Mouse (Mus musculus) intestine, embryonic 16.5 days (tissue): ENCODE results near the gene Inip. TPM values are rescaled to one million over a fixed set of nuclear protein-coding genes. Genes with fewer than 3 reads are reported as not detected.
A peak's percentile ranks its signal among the peaks of the same experiment; 100 is the strongest.

Experiments
- ATAC-seq: fragments of 200-750 bp; cut with Nextera tagmentation; 2 replicates; pipeline ENCODE4 v1.8.0; 2017; ENCODE audit warnings: moderate TSS enrichment, moderate library complexity
- H3K27ac ChIP-seq: fragments of 300-500 bp; sonication (generic); 2 replicates; pipeline ENCODE4 v1.5.1; 2014; ENCODE audit warnings: mild to moderate bottlenecking, low read length
- H3K27me3 ChIP-seq: fragments of 300-500 bp; sonication (generic); replicated peaks from 2 replicates; pipeline ENCODE4 v1.6.1; 2014; ENCODE audit warnings: low read length, control low read depth, mixed read lengths; ENCODE audit not compliant: control insufficient read depth, insufficient read depth
- H3K36me3 ChIP-seq: fragments of 300-500 bp; sonication (generic); 2 replicates; pipeline ENCODE4 v1.6.1; 2014; ENCODE audit warnings: low read length, control low read depth; ENCODE audit not compliant: control insufficient read depth, insufficient read depth
- H3K4me1 ChIP-seq: fragments of 300-500 bp; sonication (generic); 2 replicates; pipeline ENCODE4 v1.6.1; 2014; ENCODE audit warnings: low read length, control low read depth, mixed read lengths; ENCODE audit not compliant: control insufficient read depth, insufficient read depth
- H3K4me2 ChIP-seq: fragments of 300-500 bp; sonication (generic); 2 replicates; pipeline ENCODE4 v1.6.1; 2014; ENCODE audit warnings: low read depth, low read length, control low read depth
- H3K4me3 ChIP-seq: fragments of 300-500 bp; sonication (generic); 2 replicates; pipeline ENCODE4 v1.5.1; 2014; ENCODE audit warnings: mild to moderate bottlenecking, low read length
- H3K9ac ChIP-seq: fragments of 300-500 bp; sonication (generic); 2 replicates; pipeline ENCODE4 v1.6.1; 2014; ENCODE audit warnings: low read depth, low read length
- H3K9me3 ChIP-seq: fragments of 300-500 bp; sonication (generic); 2 replicates; pipeline ENCODE4 v1.6.1; 2016; ENCODE audit warnings: low read length, control low read depth; ENCODE audit not compliant: control insufficient read depth
- WGBS: fragments of 180-500 bp; shearing (Covaris S2); extraction: QIAGEN DNeasy Blood & Tissue Kit; methylation state at CpG from one replicate; pipeline ENCODE4 v1.1.7; 2014; 5-methylcytosine and 5-hydroxymethylcytosine counted together
- polyA plus RNA-seq: library from polyadenylated mRNA; unstranded; fragments of >200 nt; fragmentation: Nextera tagmentation; extraction: Ambion mirVana; gene quantifications from 2 replicates; pipeline ENCODE4 v1.2.1, GENCODE M21; 2015

The Inip gene
- polyA plus RNA-seq, 1 experiment from 2014 or later: 37.6 TPM

DNA sequence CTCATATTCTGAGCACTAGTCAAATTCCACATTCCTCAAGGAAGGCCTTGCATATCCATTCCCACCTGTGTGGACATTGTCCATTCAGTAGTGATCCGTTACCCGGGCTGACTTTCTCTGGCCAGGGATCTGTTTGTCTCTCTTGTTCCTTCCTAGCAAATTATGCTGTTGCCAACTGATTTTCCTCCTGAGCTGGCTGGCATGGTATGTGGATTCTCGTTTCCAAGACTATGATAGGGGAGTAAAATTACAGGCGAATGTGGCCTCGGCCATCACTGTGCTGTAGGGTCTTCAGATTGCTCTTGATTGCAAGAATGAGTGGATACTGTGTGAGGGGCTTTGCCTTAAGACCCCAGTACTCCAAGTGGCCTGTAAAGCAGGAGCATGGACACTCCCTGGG is 25.0 kb upstream of the Inip start:
- ATAC-seq: no peak
- Histone ChIP-seq H3K4me3 (no peak overlapping the region), H3K27me3 (no peaks in the 10 kb centered on the region), H3K9me3 (no peaks in the 10 kb centered on the region), H3K4me2 (no peak overlapping the region), H3K36me3 (no peaks in the 10 kb centered on the region), H3K9ac (no peak overlapping the region), H3K27ac (no peak overlapping the region), H3K4me1 (peaks cover 3% of the 10 kb centered on the region; the same call in 1 of the 2 replicates)
- 89% methylated on average over 5 of the region's 5 CpGs for WGBS

GRCm38 (mm10) chr4:59825634-59826033 is 24.2 kb upstream of the Inip start:
- Histone ChIP-seq H3K27me3 (no peaks in the 10 kb centered on the region), H3K4me1 (peaks cover 3% of the 10 kb centered on the region; the same call in 1 of the 2 replicates), H3K9ac (no peak overlapping the region), H3K4me3 (no peak overlapping the region), H3K27ac (no peak overlapping the region), H3K36me3 (no peaks in the 10 kb centered on the region), H3K9me3 (no peaks in the 10 kb centered on the region), H3K4me2 (no peak overlapping the region)
- 84% methylated on average over 6 of the region's 6 CpGs for WGBS
- no peak for ATAC-seq

DNA sequence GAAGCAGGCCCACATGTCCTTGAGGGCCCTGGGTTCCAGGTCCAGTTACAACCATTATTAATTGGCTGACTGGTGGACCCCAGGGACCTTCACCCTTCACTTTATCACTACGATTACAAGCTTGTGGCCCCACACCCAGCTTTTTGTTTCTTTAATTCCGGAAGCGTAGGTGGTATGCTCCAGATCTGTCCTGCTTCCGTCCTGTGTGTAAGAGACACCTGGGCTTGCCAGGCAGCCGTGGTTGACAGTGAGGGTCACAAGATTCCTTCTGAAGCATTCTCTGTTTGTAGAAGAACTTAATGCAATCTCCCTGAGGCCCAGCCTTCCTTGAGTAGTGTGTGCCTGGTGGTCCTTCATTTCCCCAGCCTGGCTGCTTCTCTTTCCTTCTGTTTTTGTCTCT is 23.5 kb upstream of the Inip start:
- 88% methylated on average over 5 of the region's 5 CpGs for WGBS
- no peak for ATAC-seq
- no peak overlapping the region for H3K27ac ChIP-seq

GRCm38 (mm10) chr4:59823470-59823869 is 22.1 kb upstream of the Inip start:
- Histone ChIP-seq H3K27me3 (no peaks in the 10 kb centered on the region), H3K9me3 (no peaks in the 10 kb centered on the region), H3K36me3 (no peaks in the 10 kb centered on the region), H3K4me3 (no peak overlapping the region), H3K27ac (no peak overlapping the region), H3K9ac (no peak overlapping the region), H3K4me2 (no peak overlapping the region), H3K4me1 (peaks cover 3% of the 10 kb centered on the region; the same call in 1 of the 2 replicates)
- 53% methylated on average over 7 of the region's 7 CpGs for WGBS
- peak; percentile 64 for ATAC-seq

More for the DNA sequence above, 23.5 kb upstream of the Inip start:
- H3K4me2 ChIP-seq: no peak overlapping the region
- no peaks in the 10 kb centered on the region for H3K27me3 ChIP-seq
- peaks cover 3% of the 10 kb centered on the region; the same call in 1 of the 2 replicates for H3K4me1 ChIP-seq
- H3K36me3 ChIP-seq: no peaks in the 10 kb centered on the region
- H3K9me3 ChIP-seq: no peaks in the 10 kb centered on the region
- H3K4me3 ChIP-seq: no peak overlapping the region
- H3K9ac ChIP-seq: no peak overlapping the region

DNA sequence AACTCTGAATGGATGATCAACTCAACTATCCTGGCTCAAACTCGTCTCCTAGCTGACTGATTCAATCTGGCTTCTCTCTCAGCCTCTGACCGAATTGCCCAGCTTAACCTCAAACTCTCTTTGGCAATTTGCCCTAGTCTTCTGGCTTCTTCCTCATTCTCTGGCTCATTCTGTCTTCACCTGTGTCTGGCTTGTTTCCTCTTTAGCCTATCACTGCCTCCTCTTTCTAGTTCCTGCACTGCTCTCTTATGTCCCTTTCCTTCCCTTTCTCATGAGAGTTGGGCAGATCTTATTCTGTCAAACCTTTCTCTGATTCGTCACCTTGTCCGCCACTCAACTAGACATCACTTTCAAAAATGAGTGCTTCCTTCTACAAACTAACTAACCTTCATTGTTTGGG is 20.7 kb upstream of the Inip start:
- no peak overlapping the region for H3K4me3 ChIP-seq
- WGBS: 69% methylated on average over 4 of the region's 4 CpGs
- no peak overlapping the region for H3K4me2 ChIP-seq
- H3K4me1 ChIP-seq: peaks cover 3% of the 10 kb centered on the region; the same call in 1 of the 2 replicates
- no peak overlapping the region for H3K9ac ChIP-seq
- no peaks in the 10 kb centered on the region for H3K36me3 ChIP-seq
- no peak overlapping the region for H3K27ac ChIP-seq
- no peak for ATAC-seq
- no peaks in the 10 kb centered on the region for H3K27me3 ChIP-seq
- H3K9me3 ChIP-seq: no peaks in the 10 kb centered on the region

GRCm38 (mm10) chr4:59821516-59821915 is 20.1 kb upstream of the Inip start:
- ATAC-seq: no peak
- H3K27ac ChIP-seq: no peak overlapping the region
- no peak overlapping the region for H3K4me2 ChIP-seq
- no peaks in the 10 kb centered on the region for H3K36me3 ChIP-seq
- H3K27me3 ChIP-seq: no peaks in the 10 kb centered on the region
- 97% methylated on average over 1 of the region's 1 CpGs for WGBS
- no peak overlapping the region for H3K9ac ChIP-seq
- peaks cover 3% of the 10 kb centered on the region; the same call in 1 of the 2 replicates for H3K4me1 ChIP-seq
- no peaks in the 10 kb centered on the region for H3K9me3 ChIP-seq
- no peak overlapping the region for H3K4me3 ChIP-seq

DNA sequence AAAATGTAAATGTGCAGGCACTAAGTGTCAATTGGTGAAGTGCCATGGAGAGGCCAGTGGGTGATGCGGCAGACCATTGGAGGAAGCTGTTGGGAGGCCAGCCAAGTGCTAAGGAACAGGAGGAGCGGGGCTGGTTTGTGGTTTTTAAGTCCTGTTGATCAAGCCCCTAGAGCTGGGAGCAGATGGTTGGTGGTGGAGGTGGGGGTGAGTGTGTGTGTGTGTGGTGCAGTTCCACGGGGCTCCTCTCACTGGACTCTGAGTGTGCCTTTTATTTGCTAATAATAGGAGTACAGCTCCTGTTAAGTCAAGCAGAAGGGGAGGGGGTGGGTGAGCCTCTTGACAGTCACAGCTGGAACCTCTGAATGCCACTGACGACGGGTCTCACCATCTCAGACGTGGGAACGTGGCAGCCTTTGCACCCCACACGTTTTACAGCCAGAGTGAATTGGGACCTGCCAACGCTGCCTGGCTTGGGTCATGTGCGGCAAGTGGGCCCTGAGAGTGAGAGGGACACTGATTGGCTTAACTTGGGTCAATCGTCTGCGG is 18.2 kb upstream of the Inip start:
- H3K36me3 ChIP-seq: no peaks in the 10 kb centered on the region
- no peak for ATAC-seq
- H3K4me3 ChIP-seq: no peak overlapping the region
- no peak overlapping the region for H3K4me2 ChIP-seq
- peaks cover 5% of the 10 kb centered on the region; the same call in 1 of the 2 replicates for H3K4me1 ChIP-seq
- no peak overlapping the region for H3K27ac ChIP-seq
- H3K27me3 ChIP-seq: no peaks in the 10 kb centered on the region
- H3K9ac ChIP-seq: no peak overlapping the region
- 61% methylated on average over 12 of the region's 12 CpGs for WGBS
- no peaks in the 10 kb centered on the region for H3K9me3 ChIP-seq

- Histone ChIP-seq H3K27me3 (no peaks in the 10 kb centered on the region), H3K4me3 (no peak overlapping the region), H3K4me2 (no peak overlapping the region), H3K9me3 (no peaks in the 10 kb centered on the region), H3K36me3 (no peaks in the 10 kb centered on the region), H3K27ac (no peak overlapping the region), H3K4me1 (peaks cover 5% of the 10 kb centered on the region; the same call in 1 of the 2 replicates), H3K9ac (no peak overlapping the region)
- ATAC-seq: no peak
- 68% methylated on average over 7 of the region's 7 CpGs for WGBS
Measured at GRCm38 (mm10) chr4:59819054-59819472, 17.7 kb upstream of the Inip start.

DNA sequence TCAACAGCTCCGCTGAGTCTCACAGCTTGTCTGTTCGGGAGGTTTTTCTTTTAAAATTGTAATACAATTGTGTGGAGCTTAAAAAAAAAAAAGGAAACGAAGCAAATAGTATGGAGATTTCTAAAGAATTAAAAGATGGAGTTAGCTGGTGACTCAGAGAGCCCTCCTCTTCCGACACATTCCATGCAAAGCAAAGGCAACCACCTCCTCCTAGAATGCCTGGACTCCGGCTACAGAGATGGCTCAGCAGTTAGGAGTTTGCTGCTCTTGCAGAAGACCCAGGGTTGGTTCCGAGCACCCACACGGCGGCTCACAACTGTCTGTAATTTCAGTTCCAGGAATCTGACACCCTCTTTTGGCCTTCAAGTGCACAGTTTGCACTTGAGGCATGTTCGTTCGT is 17.1 kb upstream of the Inip start:
- no peak overlapping the region for H3K27ac ChIP-seq
- no peak overlapping the region for H3K9ac ChIP-seq
- ATAC-seq: no peak

DNA sequence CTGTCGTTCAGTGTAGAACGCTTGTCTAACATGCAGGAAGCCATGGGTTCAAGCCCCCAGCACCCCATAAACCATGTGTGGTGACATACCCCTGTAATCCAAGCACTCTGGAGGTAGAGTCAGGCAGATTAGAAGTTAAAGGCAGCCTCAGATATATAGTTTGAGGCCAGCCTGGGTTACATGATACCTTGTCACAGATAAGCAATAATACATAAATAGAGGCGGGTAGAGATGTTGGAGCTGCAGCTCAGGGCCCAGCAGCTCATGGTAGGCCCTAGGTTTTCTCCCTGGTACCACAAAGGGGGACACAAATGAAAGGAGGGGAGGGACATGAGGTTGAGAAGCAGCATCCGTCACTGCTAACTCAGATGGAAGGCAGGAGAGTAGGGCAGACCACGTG is 16.4 kb upstream of the Inip start:
- Histone ChIP-seq H3K4me2 (no peak overlapping the region), H3K36me3 (no peaks in the 10 kb centered on the region), H3K27ac (no peak overlapping the region), H3K4me3 (no peak overlapping the region), H3K27me3 (no peaks in the 10 kb centered on the region), H3K9me3 (no peaks in the 10 kb centered on the region), H3K4me1 (peaks cover 5% of the 10 kb centered on the region; the same call in 1 of the 2 replicates), H3K9ac (no peak overlapping the region)
- WGBS: 71% methylated on average over 5 of the region's 5 CpGs
- no peak for ATAC-seq

More for the DNA sequence above, 17.1 kb upstream of the Inip start:
- Histone ChIP-seq H3K4me3 (no peak overlapping the region), H3K4me2 (no peak overlapping the region), H3K9me3 (no peaks in the 10 kb centered on the region), H3K27me3 (no peaks in the 10 kb centered on the region), H3K4me1 (peaks cover 5% of the 10 kb centered on the region; the same call in 1 of the 2 replicates), H3K36me3 (no peaks in the 10 kb centered on the region)
- WGBS: 87% methylated on average over 10 of the region's 10 CpGs
